Mouse (Mus musculus) Patski (cell line): Measurements from ENCODE around the gene Cfap44. TPM values are rescaled to one million over a fixed set of nuclear protein-coding genes. Genes with fewer than 3 reads are reported as not detected.

Experiments used
- ATAC-seq: fragments of 100-300 bp; one replicate; pipeline ENCODE4 v1.8.0; 2021
- CTCF ChIA-PET: fragments of 350-600 bp; sonication (Branson Sonifier 250); formaldehyde crosslinking; loops from one replicate; lab custom pipeline; 2022; ENCODE audit warnings: inconsistent platforms; lab: Charles Lee
- POLR2A ChIA-PET: fragments of 350-600 bp; sonication (Branson Sonifier 250); formaldehyde crosslinking; loops from one replicate; lab custom pipeline; 2022; ENCODE audit warnings: antibody characterized with exemption, inconsistent platforms; lab: Charles Lee
- DNase-seq: peaks from one replicate; pipeline ENCODE4 v3.0.0-alpha.2; 2011; ENCODE audit warnings: low read depth, low spot score
- H3K27me3 ChIP-seq: fragments of 371-371 bp; one replicate; pipeline ENCODE4 v1.5.1; 2021
- CTCF ChIP-seq: fragments of 100-300 bp; IDR thresholded peaks from one replicate; pipeline ENCODE4 v1.5.1; 2021
- in situ Hi-C: fragments of 300-500 bp; cut with MboI; formaldehyde crosslinking; loops from 3 replicates; pipeline ENCODE4 v1.11.1; 2018; ENCODE audit warnings: low pct_unique_long_range_greater_than_20kb, mixed read lengths
- polyA plus RNA-seq: library from polyadenylated mRNA; unstranded; gene quantifications from one replicate; pipeline ENCODE4 v1.2.3, GENCODE M21; 2021

Gene Cfap44
- polyA plus RNA-seq, 1 experiment from 2014 or later = 0.68 TPM

GRCm38 (mm10) chr16:44479852-44480251 lies 85.3 kb downstream of the Cfap44 start:
- ChIA-PET POLR2A (interaction anchor here (0.7 kb wide), 1 partner anchor 150 kb away, joined by 3 read pairs; no protein-coding TSS in a partner anchor), CTCF (interaction anchor here (1.1 to 3.9 kb wide), 9 partner anchors 11 to 249 kb away, joined by 3 to 23 read pairs (median 6); no protein-coding TSS in a partner anchor)
- in situ Hi-C loops = loop anchor here (5.0 to 10.0 kb wide), 3 partner anchors 167 to 665 kb away; partner anchors contain the start of gene Nepro
- H3K27me3 ChIP-seq = peaks cover 3% of the 10 kb centered on the region
- DNase-seq (no peak), ATAC-seq (no peak)
- no peak for TF ChIP-seq CTCF

- ATAC-seq = no peak
Measured at GRCm38 (mm10) chr16:44480616-44481015, 86.0 kb downstream of the Cfap44 start.

GRCm38 (mm10) chr16:44481599-44482593 lies 87.3 kb downstream of the Cfap44 start:
- in situ Hi-C loops = loop anchor here (5.0 to 10.0 kb wide), 3 partner anchors 165 to 663 kb away; partner anchors contain the start of gene Nepro
- DNase-seq = no peak
- H3K27me3 ChIP-seq = peaks cover 3% of the 10 kb centered on the region
- CTCF ChIA-PET = interaction anchor here (1.2 to 3.9 kb wide), 6 partner anchors 13 to 247 kb away, joined by 5 to 23 read pairs (median 6); no protein-coding TSS in a partner anchor
- no peak for TF ChIP-seq CTCF
- no peak for ATAC-seq
- POLR2A ChIA-PET = interaction anchor here (0.7 kb wide), 1 partner anchor 620 kb away, joined by 3 read pairs; no protein-coding TSS in a partner anchor

More at GRCm38 (mm10) chr16:44480616-44481015, 86.0 kb downstream of the Cfap44 start:
- DNase-seq = no peak
- H3K27me3 ChIP-seq = peaks cover 3% of the 10 kb centered on the region
- in situ Hi-C loops = loop anchor here (5.0 to 10.0 kb wide), 3 partner anchors 167 to 664 kb away; partner anchors contain the start of gene Nepro
- TF ChIP-seq CTCF = peak; percentile 60
- POLR2A ChIA-PET = interaction anchor here (0.7 kb wide), 1 partner anchor 149 kb away, joined by 3 read pairs; no protein-coding TSS in a partner anchor
- CTCF ChIA-PET = interaction anchor here (0.6 to 3.9 kb wide), 11 partner anchors 9 to 248 kb away, joined by 3 to 23 read pairs (median 6); no protein-coding TSS in a partner anchor

- in situ Hi-C loops = loop anchor here (5.0 to 10.0 kb wide), 3 partner anchors 163 to 661 kb away; partner anchors contain the start of gene Nepro
Measured at GRCm38 (mm10) chr16:44484079-44484478, 89.5 kb downstream of the Cfap44 start.

GRCm38 (mm10) chr16:44484831-44485230 lies 90.2 kb downstream of the Cfap44 start:
- DNase-seq (no peak), ATAC-seq (no peak)
- H3K27me3 ChIP-seq = no peaks in the 10 kb centered on the region
- ChIA-PET POLR2A (no interaction called here), CTCF (interaction anchor here (1.3 kb wide), 1 partner anchor 73 kb away, joined by 3 read pairs; no protein-coding TSS in a partner anchor)
- in situ Hi-C loops = loop anchor here (5.0 to 10.0 kb wide), 3 partner anchors 162 to 660 kb away; partner anchors contain the start of gene Nepro
- TF ChIP-seq CTCF = no peak

More at GRCm38 (mm10) chr16:44484079-44484478, 89.5 kb downstream of the Cfap44 start:
- H3K27me3 ChIP-seq = no peaks in the 10 kb centered on the region
- DNase-seq (no peak), ATAC-seq (no peak)
- ChIA-PET POLR2A (no interaction called here), CTCF (interaction anchor here (0.7 to 1.5 kb wide), 8 partner anchors 12 to 209 kb away, joined by 3 to 17 read pairs (median 4); no protein-coding TSS in a partner anchor)
- TF ChIP-seq CTCF = peak; percentile 82

GRCm38 (mm10) chr16:44485691-44486090 lies 91.1 kb downstream of the Cfap44 start:
- TF ChIP-seq CTCF = no peak
- in situ Hi-C loops = loop anchor here (10.0 kb wide), 2 partner anchors 239 to 659 kb away; partner anchors contain the start of gene Nepro
- CTCF ChIA-PET = interaction anchor here (1.0 to 4.7 kb wide), 3 partner anchors 72 to 231 kb away, joined by 3 to 20 read pairs (median 3); no protein-coding TSS in a partner anchor
- DNase-seq (no peak), ATAC-seq (no peak)
- POLR2A ChIA-PET = no interaction called here
- no peaks in the 10 kb centered on the region for H3K27me3 ChIP-seq

- TF ChIP-seq CTCF = no peak
- POLR2A ChIA-PET = no interaction called here
- CTCF ChIA-PET = interaction anchor here (4.7 kb wide), 1 partner anchor 158 kb away, joined by 20 read pairs; no protein-coding TSS in a partner anchor
- no peaks in the 10 kb centered on the region for H3K27me3 ChIP-seq
- ATAC-seq (no peak), DNase-seq (no peak)
- in situ Hi-C loops = loop anchor here (10.0 kb wide), 2 partner anchors 238 to 658 kb away; partner anchors contain the start of gene Nepro
Measured at GRCm38 (mm10) chr16:44486612-44487011, 92.0 kb downstream of the Cfap44 start.

GRCm38 (mm10) chr16:44487194-44487593 lies 92.6 kb downstream of the Cfap44 start:
- ChIA-PET CTCF (interaction anchor here (4.7 kb wide), 1 partner anchor 157 kb away, joined by 20 read pairs; no protein-coding TSS in a partner anchor), POLR2A (no interaction called here)
- H3K27me3 ChIP-seq = no peaks in the 10 kb centered on the region
- DNase-seq = no peak
- no peak for TF ChIP-seq CTCF
- in situ Hi-C loops = loop anchor here (10.0 kb wide), 2 partner anchors 238 to 658 kb away; partner anchors contain the start of gene Nepro
- ATAC-seq = no peak

- H3K27me3 ChIP-seq = no peaks in the 10 kb centered on the region
- in situ Hi-C loops = no loop called here
- DNase-seq (no peak), ATAC-seq (no peak)
- TF ChIP-seq CTCF = no peak
- ChIA-PET POLR2A (interaction anchor here (0.5 kb wide), 1 partner anchor 226 kb away, joined by 3 read pairs; no protein-coding TSS in a partner anchor), CTCF (no interaction called here)
Measured at GRCm38 (mm10) chr16:44491051-44491450, 96.5 kb downstream of the Cfap44 start.
